Mouse (Mus musculus) forebrain, embryonic 13.5 days (tissue): ENCODE measurements around the gene Mybpc1. TPM values are rescaled to one million over a fixed set of nuclear protein-coding genes. Genes with fewer than 3 reads are reported as not detected.
"Not testable (repeated sequence)": the region's sequence is repeated elsewhere in the genome, so short reads cannot be mapped to it uniquely, and the experiment has no call there.

Source experiments
- ATAC-seq: fragments of 200-750 bp; cut with Nextera tagmentation; 2 replicates; pipeline ENCODE4 v1.8.0; 2017
- H3K27ac ChIP-seq: fragments of 300-500 bp; sonication (generic); 2 replicates; pipeline ENCODE4 v1.5.1; 2015; ENCODE audit warnings: inconsistent platforms, mild to moderate bottlenecking, moderate library complexity
- H3K27me3 ChIP-seq: fragments of 300-500 bp; sonication (generic); 2 replicates; pipeline ENCODE4 v1.6.1; 2015; ENCODE audit warnings: mild to moderate bottlenecking, inconsistent platforms
- H3K36me3 ChIP-seq: fragments of 300-500 bp; sonication (generic); 2 replicates; pipeline ENCODE4 v1.6.1; 2015; ENCODE audit warnings: mild to moderate bottlenecking, inconsistent platforms; ENCODE audit not compliant: poor library complexity, severe bottlenecking
- H3K4me1 ChIP-seq: fragments of 300-500 bp; sonication (generic); 2 replicates; pipeline ENCODE4 v1.6.1; 2015; ENCODE audit warnings: inconsistent platforms
- H3K4me2 ChIP-seq: fragments of 300-500 bp; sonication (generic); 2 replicates; pipeline ENCODE4 v1.6.1; 2015; ENCODE audit warnings: inconsistent platforms, mild to moderate bottlenecking, moderate library complexity
- H3K4me3 ChIP-seq: fragments of 300-500 bp; sonication (generic); 2 replicates; pipeline ENCODE4 v1.5.1; 2015; ENCODE audit warnings: mild to moderate bottlenecking, inconsistent platforms
- H3K9ac ChIP-seq: fragments of 300-500 bp; sonication (generic); 2 replicates; pipeline ENCODE4 v1.6.1; 2015; ENCODE audit warnings: mild to moderate bottlenecking, inconsistent platforms
- H3K9me3 ChIP-seq: fragments of 300-500 bp; sonication (generic); replicated peaks from 2 replicates; pipeline ENCODE4 v1.6.1; 2016; ENCODE audit warnings: inconsistent platforms
- WGBS: fragments of 180-500 bp; shearing (Covaris S2); methylation state at CpG from one replicate; pipeline ENCODE4 v1.1.7; 2015; 5-methylcytosine and 5-hydroxymethylcytosine counted together
- polyA plus RNA-seq: library from polyadenylated mRNA; unstranded; fragments of >200 nt; fragmentation: Nextera tagmentation; extraction: Ambion mirVana; gene quantifications from 2 replicates; pipeline ENCODE4 v1.2.1, GENCODE M21; 2015

The Mybpc1 gene
- polyA plus RNA-seq, 1 experiment from 2014 or later: 0.22 TPM

DNA sequence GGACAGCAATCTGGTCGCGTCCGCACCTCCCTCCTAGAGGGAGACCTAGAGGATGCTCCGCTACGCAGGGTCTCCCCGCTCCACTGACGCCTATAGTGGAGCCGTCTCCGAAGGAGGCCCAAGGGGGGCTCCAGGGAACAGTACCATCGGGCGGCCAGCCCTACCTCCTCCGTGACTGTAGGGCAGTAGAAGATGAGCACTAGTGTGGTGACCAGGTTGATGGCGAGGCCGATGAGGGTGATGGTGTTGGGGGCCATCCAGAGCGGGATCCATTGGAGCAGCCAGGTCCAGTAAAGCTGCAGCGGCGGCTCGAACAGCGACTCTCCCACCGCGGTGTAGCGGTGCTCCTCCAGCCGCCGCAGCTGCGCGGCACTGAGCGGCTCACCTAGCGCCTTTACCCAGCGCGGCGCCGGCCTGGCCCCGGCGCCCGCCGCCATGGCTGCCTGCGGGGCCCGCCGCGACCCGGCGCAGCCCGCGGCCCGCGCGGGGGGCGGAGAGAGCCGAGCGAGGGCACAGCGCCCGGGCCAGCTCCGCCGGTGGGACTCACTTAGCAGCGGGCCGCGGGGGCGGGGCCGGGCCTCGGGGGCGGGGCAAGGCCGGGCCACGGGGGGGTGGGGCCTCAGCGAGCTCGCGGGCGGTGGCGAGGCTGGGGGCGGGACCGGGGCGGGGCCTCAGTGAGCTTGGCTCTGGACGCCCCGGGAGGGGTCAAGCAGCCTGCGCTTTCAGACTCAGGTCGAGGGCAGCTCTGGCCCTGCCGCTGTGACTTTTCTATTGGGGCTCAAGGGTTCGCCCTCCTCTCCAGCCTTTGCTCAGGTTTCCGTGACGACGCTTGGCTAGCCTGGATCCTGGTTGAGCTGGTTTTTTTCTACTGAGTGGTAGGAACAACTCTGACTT, 101.3 kb downstream of the Mybpc1 start, which contains the start of gene Chpt1:
Gene Chpt1 (minus strand): TSS at position 653 of the 894 bp plus-strand sequence.
- H3K9ac ChIP-seq: peak within 1 kb of the TSS; percentile 87
- no peaks in the 10 kb centered on the region for H3K9me3 ChIP-seq
- H3K4me1 ChIP-seq: peaks cover 17% of the 10 kb centered on the region
- H3K36me3 ChIP-seq: no peaks in the 10 kb centered on the region
- peak within 1 kb of the TSS; percentile 75 for H3K4me2 ChIP-seq
- H3K27me3 ChIP-seq: no peaks in the 10 kb centered on the region
- under 1% methylated on average over 30 of the region's 80 CpGs for WGBS
- peak; percentile 95 for ATAC-seq
- H3K27ac ChIP-seq: peak within 1 kb of the TSS; percentile 28
- peak within 1 kb of the TSS; percentile 75 for H3K4me3 ChIP-seq

DNA sequence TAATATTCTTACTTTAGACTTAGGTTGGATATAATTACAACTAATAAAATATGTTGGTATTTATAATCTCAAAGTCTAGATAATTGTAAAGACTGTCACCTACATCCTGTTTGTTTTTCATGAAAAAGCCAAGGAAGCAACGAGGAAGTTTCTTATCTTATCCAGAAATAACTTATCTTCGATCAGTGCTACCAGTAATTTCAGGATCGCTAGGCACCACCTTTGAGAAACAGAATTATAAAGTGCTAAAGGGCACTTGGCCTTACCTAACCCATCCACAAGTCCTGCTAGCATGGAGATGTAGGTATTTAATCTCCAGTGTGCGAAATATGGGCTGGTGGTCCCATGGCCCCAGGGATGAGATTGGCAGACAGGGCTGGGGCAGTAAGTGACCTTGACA, 102.0 kb downstream of the Mybpc1 start:
- 56% methylated on average over 4 of the region's 4 CpGs for WGBS
- peaks cover 17% of the 10 kb centered on the region for H3K4me1 ChIP-seq
- peak overlapping the region; percentile 28 for H3K27ac ChIP-seq
- peak overlapping the region; percentile 87 for H3K9ac ChIP-seq
- no peaks in the 10 kb centered on the region for H3K27me3 ChIP-seq
- no peaks in the 10 kb centered on the region for H3K36me3 ChIP-seq
- H3K4me2 ChIP-seq: peak overlapping the region; percentile 75
- no peaks in the 10 kb centered on the region for H3K9me3 ChIP-seq
- peak overlapping the region; percentile 75 for H3K4me3 ChIP-seq
- ATAC-seq: no peak

GRCm38 (mm10) chr10:88501886-88502765, 102.8 kb downstream of the Mybpc1 start:
- H3K36me3 ChIP-seq: no peaks in the 10 kb centered on the region

DNA sequence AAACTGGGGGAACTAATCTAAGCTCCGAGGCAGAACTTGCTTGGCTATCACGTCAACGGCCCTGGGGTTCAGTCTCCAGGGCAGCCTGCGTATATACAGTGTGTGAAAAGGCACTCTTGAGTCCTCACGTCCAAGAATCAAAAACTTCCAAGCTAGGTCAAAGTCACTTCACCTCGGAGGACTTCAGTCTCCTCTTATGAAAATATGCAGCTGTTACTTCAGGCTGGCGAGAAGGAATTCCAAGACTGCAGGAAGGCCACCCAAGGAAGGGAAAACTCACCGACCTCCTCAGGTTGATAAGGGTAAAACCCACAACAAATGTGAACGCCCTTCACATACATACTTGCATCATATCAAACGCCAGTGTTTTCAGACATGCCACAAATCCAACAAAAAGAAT, 103.6 kb downstream of the Mybpc1 start:
- Histone ChIP-seq H3K9ac (no peak overlapping the region), H3K27me3 (no peaks in the 10 kb centered on the region), H3K27ac (no peak overlapping the region), H3K4me3 (no peak overlapping the region), H3K4me2 (no peak overlapping the region), H3K9me3 (no peaks in the 10 kb centered on the region), H3K36me3 (no peaks in the 10 kb centered on the region), H3K4me1 (peaks cover 17% of the 10 kb centered on the region)
- no peak for ATAC-seq
- WGBS: 89% methylated on average over 10 of the region's 10 CpGs

More at GRCm38 (mm10) chr10:88501886-88502765, 102.8 kb downstream of the Mybpc1 start:
- ATAC-seq: no peak
- Histone ChIP-seq H3K9ac (no peak overlapping the region), H3K4me2 (peak overlapping the region; percentile 6; the same call in 1 of the 2 replicates), H3K4me3 (no peak overlapping the region), H3K9me3 (no peaks in the 10 kb centered on the region), H3K27me3 (no peaks in the 10 kb centered on the region), H3K4me1 (peaks cover 17% of the 10 kb centered on the region), H3K27ac (no peak overlapping the region)
- WGBS: 64% methylated on average over 13 of the region's 13 CpGs

GRCm38 (mm10) chr10:88499993-88500392, 105.0 kb downstream of the Mybpc1 start:
- WGBS: 77% methylated on average over 5 of the region's 5 CpGs
- Histone ChIP-seq H3K36me3 (no peaks in the 10 kb centered on the region), H3K27me3 (no peaks in the 10 kb centered on the region), H3K9ac (no peak overlapping the region), H3K9me3 (no peaks in the 10 kb centered on the region), H3K4me1 (peaks cover 17% of the 10 kb centered on the region), H3K27ac (no peak overlapping the region), H3K4me3 (no peak overlapping the region), H3K4me2 (no peak overlapping the region)
- ATAC-seq: no peak

DNA sequence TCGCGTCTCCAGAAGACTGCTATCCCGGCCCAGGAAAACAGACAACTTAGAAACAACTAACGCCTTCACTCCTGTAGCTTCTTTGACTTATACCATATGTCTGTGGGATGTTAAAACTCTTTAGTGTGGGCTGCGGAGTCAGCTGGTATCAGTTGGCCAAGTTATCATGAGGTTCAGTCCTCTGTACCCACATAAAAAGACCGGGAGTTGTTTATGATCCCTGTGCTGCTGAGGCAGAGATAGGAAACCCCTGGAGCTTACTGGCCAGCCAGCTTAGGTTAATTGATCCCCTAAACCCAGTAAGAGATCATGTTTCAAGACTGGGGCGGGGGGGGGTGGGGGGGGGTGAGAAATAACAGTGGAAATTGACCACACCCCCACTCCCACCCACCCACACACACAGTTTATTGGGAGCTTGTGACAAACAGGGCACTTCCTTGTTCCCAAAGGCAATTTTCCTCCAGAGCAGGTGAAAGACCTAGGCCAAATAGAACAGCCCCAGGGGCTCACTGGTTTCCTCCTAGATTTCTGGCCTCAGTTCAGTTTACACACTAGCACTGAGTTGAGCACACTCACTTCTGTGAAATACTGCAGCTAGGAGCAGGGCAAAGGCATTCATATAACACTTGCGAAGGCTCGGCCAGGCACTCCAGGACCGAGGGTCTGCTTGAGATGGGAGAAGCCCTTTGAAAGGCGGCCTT, 107.9 kb downstream of the Mybpc1 start:
- Histone ChIP-seq H3K4me3 (no peak overlapping the region), H3K36me3 (no peaks in the 10 kb centered on the region), H3K27me3 (no peaks in the 10 kb centered on the region), H3K9ac (no peak overlapping the region), H3K27ac (no peak overlapping the region), H3K4me2 (no peak overlapping the region), H3K9me3 (no peaks in the 10 kb centered on the region), H3K4me1 (peaks cover 5% of the 10 kb centered on the region)
- ATAC-seq: no peak
- WGBS: 77% methylated on average over 11 of the region's 11 CpGs

DNA sequence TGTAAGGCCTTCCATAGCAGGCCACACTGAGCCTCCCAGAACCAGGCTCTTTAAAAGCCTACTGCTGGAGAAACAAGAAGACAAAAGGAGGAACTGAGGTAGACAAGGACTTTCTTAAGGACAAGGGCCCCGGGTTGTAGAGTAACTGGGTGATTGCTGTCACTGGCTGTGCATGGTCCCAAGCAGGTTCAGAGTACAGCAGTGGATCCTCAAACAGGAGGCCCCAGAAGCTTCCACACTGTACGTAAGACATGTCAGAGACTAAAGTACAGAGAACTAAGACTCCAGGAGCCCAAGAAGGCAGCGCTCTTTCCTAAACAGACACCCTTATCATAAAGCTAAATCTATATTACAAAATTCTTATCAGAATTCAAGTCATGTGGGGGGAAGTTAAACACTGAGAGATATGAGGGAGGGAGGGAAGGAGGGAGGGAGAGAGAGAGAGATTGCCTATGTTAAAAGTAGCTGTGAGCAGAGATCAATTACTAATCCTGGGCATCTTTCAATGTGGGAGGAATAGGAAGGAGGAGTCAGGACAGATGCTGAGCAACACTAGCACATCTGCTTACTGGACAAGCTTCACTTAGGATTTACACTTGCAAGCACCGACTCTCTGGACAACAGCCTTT, 109.9 kb downstream of the Mybpc1 start:
- ATAC-seq: no peak
- Histone ChIP-seq H3K27ac (no peak overlapping the region), H3K27me3 (no peaks in the 10 kb centered on the region), H3K4me1 (no peaks in the 10 kb centered on the region), H3K9me3 (no peaks in the 10 kb centered on the region), H3K4me2 (no peak overlapping the region), H3K36me3 (no peaks in the 10 kb centered on the region), H3K9ac (no peak overlapping the region), H3K4me3 (no peak overlapping the region)
- WGBS: 85% methylated on average over 4 of the region's 4 CpGs

GRCm38 (mm10) chr10:88492658-88493057, 112.3 kb downstream of the Mybpc1 start:
- ATAC-seq: no peak
- Histone ChIP-seq H3K4me2 (no peak overlapping the region), H3K4me1 (no peaks in the 10 kb centered on the region), H3K9me3 (no peaks in the 10 kb centered on the region), H3K36me3 (no peaks in the 10 kb centered on the region), H3K27me3 (no peaks in the 10 kb centered on the region), H3K4me3 (no peak overlapping the region), H3K27ac (no peak overlapping the region), H3K9ac (no peak overlapping the region)
- WGBS: 74% methylated on average over 8 of the region's 8 CpGs

GRCm38 (mm10) chr10:88491632-88492031, 113.3 kb downstream of the Mybpc1 start:
- Histone ChIP-seq H3K9ac (no peak overlapping the region), H3K27ac (no peak overlapping the region), H3K4me1 (no peaks in the 10 kb centered on the region), H3K27me3 (no peaks in the 10 kb centered on the region), H3K4me2 (no peak overlapping the region), H3K36me3 (no peaks in the 10 kb centered on the region), H3K4me3 (no peak overlapping the region), H3K9me3 (no peaks in the 10 kb centered on the region)
- 57% methylated on average over 7 of the region's 7 CpGs for WGBS
- no peak for ATAC-seq

DNA sequence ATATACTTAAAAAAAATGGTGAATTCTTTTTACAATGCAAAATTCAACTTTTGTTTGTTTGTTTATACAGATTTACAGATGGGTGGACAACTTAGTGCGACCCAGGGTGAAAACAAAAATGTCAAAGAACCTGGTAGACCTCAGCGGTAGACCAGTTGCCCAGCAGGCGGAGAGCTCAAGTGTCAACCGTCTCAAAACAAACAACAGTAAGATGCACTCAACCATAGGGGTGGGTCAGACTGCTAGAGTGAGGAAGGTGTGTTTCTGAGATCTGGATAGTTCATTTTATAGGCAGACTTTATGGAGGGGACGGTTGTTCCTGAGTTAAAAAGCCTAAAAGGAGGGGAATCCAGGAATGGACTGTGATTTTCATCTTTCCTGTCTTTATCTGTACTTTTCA, 116.3 kb downstream of the Mybpc1 start:
- Histone ChIP-seq H3K27ac (no peak overlapping the region), H3K9me3 (no peaks in the 10 kb centered on the region), H3K27me3 (no peaks in the 10 kb centered on the region), H3K9ac (no peak overlapping the region), H3K4me2 (no peak overlapping the region), H3K4me1 (no peaks in the 10 kb centered on the region), H3K36me3 (no peaks in the 10 kb centered on the region), H3K4me3 (no peak overlapping the region)
- ATAC-seq: no peak
- 95% methylated on average over 5 of the region's 5 CpGs for WGBS

- WGBS: 92% methylated on average over 10 of the region's 10 CpGs
- not testable (repeated sequence) for H3K9ac ChIP-seq, H3K27ac ChIP-seq, H3K36me3 ChIP-seq, H3K9me3 ChIP-seq, H3K27me3 ChIP-seq, H3K4me1 ChIP-seq, ATAC-seq, H3K4me2 ChIP-seq, H3K4me3 ChIP-seq
Observed at GRCm38 (mm10) chr10:88482866-88483265, 122.1 kb downstream of the Mybpc1 start.
